Mouse (Mus musculus): ENCODE results near the gene Osbpl3. TPM values are rescaled to one million over a fixed set of nuclear protein-coding genes. Genes with fewer than 3 reads are reported as not detected.
"Not testable (repeated sequence)": the region's sequence is repeated elsewhere in the genome, so short reads cannot be mapped to it uniquely, and the experiment has no call there.

Gene Osbpl3
- total and polyA plus RNA-seq, 2 experiments from 2014 or later = 3.6 to 5.6 TPM

DNA sequence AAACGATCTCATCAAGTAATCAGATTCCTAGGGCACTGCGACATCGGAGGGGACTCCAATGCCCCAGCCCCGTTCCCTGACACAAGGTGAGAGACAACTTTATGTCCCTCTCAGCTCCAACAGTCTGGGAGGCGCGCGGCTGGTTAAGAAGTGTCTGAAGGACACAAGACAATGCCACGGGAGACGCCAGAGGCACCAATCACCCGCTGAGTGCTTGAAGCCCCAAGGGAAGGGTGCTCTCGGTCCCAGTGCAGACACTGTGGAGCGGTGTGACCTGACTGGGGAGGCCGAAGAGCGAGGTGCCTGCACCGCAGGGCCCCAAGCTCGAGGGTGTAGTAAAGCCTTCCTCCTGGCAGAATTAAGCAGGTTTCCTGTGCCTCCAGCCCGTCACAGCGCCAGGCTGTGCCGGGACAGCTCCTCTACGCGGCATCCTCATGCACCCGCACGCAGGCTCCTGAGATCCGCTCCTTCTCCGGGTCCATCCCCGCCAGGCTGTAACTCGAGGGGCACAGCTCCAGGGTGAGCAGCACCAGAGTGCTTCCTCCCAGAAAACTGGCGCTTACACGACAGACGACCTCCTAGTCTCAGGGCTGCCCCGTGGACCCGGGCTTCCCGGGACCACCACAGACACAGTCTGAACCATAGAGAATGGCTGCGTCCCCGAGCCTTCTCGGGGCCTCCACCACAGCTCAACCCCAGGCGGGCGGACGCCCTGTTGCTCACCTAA is 736 bp downstream of the Osbpl3 start:
- H3K27ac ChIP-seq = peak overlapping the region; percentile 69; the same call in 1 of the 2 replicates
- peak overlapping the region; percentile 96 for H3K4me2 ChIP-seq (ENCODE audit: low read depth, low read length)
- no peaks in the 10 kb centered on the region for H3K27me3 ChIP-seq (ENCODE audit: insufficient read depth, low read length)
- DNase-seq (ENCODE audit: low spot score) = peak; percentile 59
- no peaks in the 10 kb centered on the region for H3K36me3 ChIP-seq (ENCODE audit: insufficient read depth, low read length)
- TF ChIP-seq CTCF (IDR thresholded peaks at IDR 0.05; ENCODE audit: low read depth) = no peak
- peak; percentile 0 for ATAC-seq
- under 1% methylated on average over 38 of the region's 39 CpGs for WGBS
- H3K9me3 ChIP-seq (ENCODE audit: low read length) = no peaks in the 10 kb centered on the region
- peaks cover 14% of the 10 kb centered on the region; the same call in 1 of the 2 replicates for H3K4me1 ChIP-seq (ENCODE audit: insufficient read depth, low read length)
- H3K9ac ChIP-seq (replicated peaks; ENCODE audit: low read length) = peak overlapping the region; percentile 63
- H3K4me3 ChIP-seq (ENCODE audit: low read length) = peak overlapping the region; percentile 64

DNA sequence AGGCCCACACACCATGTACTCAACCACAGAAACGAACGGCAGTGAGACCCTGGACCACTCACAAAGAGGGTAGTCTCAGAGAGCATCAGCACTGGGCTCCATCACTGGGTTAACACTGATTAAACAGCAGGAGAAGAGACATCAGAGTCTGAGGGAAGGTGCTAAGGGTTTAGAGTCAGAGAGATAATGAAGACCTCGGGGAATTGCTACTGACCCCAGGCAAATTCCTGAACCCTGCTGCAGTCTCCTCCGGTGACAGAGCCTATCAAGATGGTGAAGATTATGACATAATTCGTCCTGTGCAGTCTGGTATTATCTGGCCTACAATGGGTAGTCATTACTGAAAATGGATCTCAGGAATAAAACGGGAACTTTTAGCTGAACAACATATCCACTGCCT is 2.4 kb downstream of the Osbpl3 start:
- Histone ChIP-seq H3K4me1 (ENCODE audit: insufficient read depth, low read length) (peaks cover 14% of the 10 kb centered on the region; the same call in 1 of the 2 replicates), H3K9ac (replicated peaks; ENCODE audit: low read length) (no peak overlapping the region), H3K4me3 (ENCODE audit: low read length) (no peak overlapping the region), H3K27me3 (ENCODE audit: insufficient read depth, low read length) (no peaks in the 10 kb centered on the region), H3K27ac (no peak overlapping the region), H3K9me3 (ENCODE audit: low read length) (no peaks in the 10 kb centered on the region), H3K4me2 (ENCODE audit: low read depth, low read length) (no peak overlapping the region), H3K36me3 (ENCODE audit: insufficient read depth, low read length) (no peaks in the 10 kb centered on the region)
- no peak for TF ChIP-seq CTCF (IDR thresholded peaks at IDR 0.05; ENCODE audit: low read depth)
- 48% methylated on average over 6 of the region's 6 CpGs for WGBS
- ATAC-seq (no peak), DNase-seq (ENCODE audit: low spot score) (no peak)

DNA sequence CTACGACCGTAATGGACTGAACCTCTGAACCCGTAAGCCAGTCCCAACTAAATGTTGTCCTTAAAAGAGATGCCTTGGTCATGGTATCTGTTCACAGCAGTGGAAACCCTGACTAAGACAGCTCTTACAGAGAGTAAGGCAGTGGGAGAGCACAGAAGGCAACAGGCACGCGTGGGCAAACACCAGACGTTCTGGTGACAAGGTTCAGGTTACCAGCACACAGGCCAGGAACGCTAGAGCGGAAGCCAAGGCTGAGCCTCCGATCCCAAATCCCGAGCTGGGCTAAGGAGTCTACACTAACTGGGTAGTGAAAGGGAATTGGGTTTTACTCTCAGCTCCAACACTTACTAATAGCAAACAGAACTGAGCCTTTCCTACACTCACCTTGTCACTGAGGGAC is 3.8 kb downstream of the Osbpl3 start:
- DNase-seq (ENCODE audit: low spot score) = no peak
- ATAC-seq = no peak
- H3K4me3 ChIP-seq (ENCODE audit: low read length) = no peak overlapping the region
- no peaks in the 10 kb centered on the region for H3K36me3 ChIP-seq (ENCODE audit: insufficient read depth, low read length)
- no peak overlapping the region for H3K9ac ChIP-seq (replicated peaks; ENCODE audit: low read length)
- TF ChIP-seq CTCF (IDR thresholded peaks at IDR 0.05; ENCODE audit: low read depth) = no peak
- no peak overlapping the region for H3K4me2 ChIP-seq (ENCODE audit: low read depth, low read length)
- no peaks in the 10 kb centered on the region for H3K27me3 ChIP-seq (ENCODE audit: insufficient read depth, low read length)
- WGBS = 89% methylated on average over 10 of the region's 10 CpGs
- H3K27ac ChIP-seq = no peak overlapping the region
- H3K4me1 ChIP-seq (ENCODE audit: insufficient read depth, low read length) = peaks cover 14% of the 10 kb centered on the region; the same call in 1 of the 2 replicates
- no peaks in the 10 kb centered on the region for H3K9me3 ChIP-seq (ENCODE audit: low read length)

DNA sequence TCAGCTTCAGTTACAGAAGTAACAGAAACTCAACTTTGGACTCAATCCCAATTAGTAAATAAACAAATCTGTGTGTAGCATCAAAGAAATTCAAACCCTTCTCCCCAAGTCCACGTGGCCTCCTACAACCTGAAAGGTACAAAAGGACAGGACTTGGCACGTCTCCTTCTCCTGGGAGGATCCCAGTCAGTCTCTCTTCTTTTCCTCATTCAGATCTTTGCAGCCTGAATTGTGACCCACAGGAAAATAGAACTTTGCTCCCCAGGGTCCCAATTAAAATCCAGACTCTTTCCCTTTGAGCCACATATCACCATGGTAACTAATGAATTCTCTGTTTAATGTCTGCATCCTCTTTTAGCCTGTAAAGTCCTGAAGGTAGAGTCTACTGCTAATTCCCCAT is 10.4 kb downstream of the Osbpl3 start:
- no peaks in the 10 kb centered on the region for H3K9me3 ChIP-seq (ENCODE audit: low read length)
- H3K27me3 ChIP-seq (ENCODE audit: insufficient read depth, low read length) = no peaks in the 10 kb centered on the region
- peak; percentile 55 for DNase-seq (ENCODE audit: low spot score)
- H3K9ac ChIP-seq (replicated peaks; ENCODE audit: low read length) = no peak overlapping the region
- H3K4me1 ChIP-seq (ENCODE audit: insufficient read depth, low read length) = no peaks in the 10 kb centered on the region
- 0 out of 2 replicates have a peak, but pooled peaks have one; percentile 21 for ATAC-seq
- H3K36me3 ChIP-seq (ENCODE audit: insufficient read depth, low read length) = no peaks in the 10 kb centered on the region
- no peak for TF ChIP-seq CTCF (IDR thresholded peaks at IDR 0.05; ENCODE audit: low read depth)
- no peak overlapping the region for H3K4me3 ChIP-seq (ENCODE audit: low read length)
- no peak overlapping the region for H3K27ac ChIP-seq
- no peak overlapping the region for H3K4me2 ChIP-seq (ENCODE audit: low read depth, low read length)
- 19% methylated on average over 2 of the region's 2 CpGs for WGBS

DNA sequence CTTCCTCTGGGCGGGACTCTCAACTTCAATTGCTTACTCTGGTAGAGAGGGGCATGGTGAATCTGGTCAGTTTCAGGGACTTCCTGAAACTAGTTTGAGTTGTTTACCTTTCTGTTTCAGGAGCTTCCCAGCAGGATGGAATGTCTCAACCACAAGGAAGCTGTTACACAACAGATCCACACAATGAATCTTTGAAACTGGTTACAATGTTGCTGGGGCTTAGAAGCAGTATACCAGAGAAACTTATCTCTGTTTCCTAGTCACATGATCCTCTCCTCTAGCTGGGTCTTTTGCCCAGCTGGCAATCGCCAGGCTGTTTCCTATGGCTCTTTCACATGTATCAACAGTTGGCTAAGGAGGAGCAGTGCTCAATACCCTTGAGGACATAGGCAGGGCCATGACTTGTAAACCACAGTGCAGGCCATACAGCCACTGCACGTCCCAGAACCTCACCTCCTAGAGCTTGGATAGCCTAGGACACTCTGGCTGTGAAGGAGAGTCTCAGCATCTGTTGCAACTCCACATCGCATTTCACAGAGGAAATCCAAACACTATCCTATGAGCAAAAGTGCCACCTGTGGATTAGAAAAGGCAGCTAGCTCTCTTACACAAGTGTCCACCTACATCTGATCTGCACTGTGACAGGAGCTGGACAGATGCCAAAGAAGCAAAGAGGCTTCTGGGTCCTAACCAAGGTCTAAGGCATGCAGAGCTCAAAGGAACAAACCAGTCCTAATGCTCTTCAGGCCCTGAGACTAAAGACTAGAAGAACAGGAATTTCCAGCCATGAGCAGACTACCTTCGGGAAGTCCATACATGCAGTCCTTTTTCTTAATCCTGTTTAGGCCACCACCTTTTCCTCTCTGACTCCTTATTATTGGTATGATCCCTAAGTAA is 14.8 kb downstream of the Osbpl3 start:
- WGBS = 91% methylated on average over 5 of the region's 5 CpGs
- no peak for DNase-seq (ENCODE audit: low spot score)
- TF ChIP-seq CTCF (IDR thresholded peaks at IDR 0.05; ENCODE audit: low read depth) = no peak

DNA sequence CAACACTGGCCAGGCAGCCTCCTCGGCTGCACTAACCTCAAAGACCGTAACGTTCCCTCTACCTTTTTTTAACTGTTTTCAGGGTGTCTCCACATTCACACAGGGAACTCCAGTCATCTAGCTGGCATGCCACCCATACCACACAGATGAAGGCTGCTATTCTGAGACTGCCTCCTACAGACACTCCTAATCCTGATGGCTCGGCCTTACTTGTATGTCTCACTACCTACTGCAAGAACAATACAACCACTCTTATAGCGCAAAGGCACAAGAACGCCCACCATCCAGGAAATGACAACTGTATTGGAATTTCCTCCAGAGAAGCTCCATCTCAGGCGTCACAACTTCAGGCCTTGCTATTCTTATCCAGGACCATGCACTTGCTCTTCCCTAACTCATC is 15.8 kb downstream of the Osbpl3 start:
- H3K4me2 ChIP-seq (ENCODE audit: low read depth, low read length) = no peak overlapping the region
- H3K27ac ChIP-seq = no peak overlapping the region
- TF ChIP-seq CTCF (IDR thresholded peaks at IDR 0.05; ENCODE audit: low read depth) = no peak
- no peaks in the 10 kb centered on the region for H3K27me3 ChIP-seq (ENCODE audit: insufficient read depth, low read length)
- 92% methylated on average over 7 of the region's 7 CpGs for WGBS
- H3K36me3 ChIP-seq (ENCODE audit: insufficient read depth, low read length) = no peaks in the 10 kb centered on the region
- H3K4me1 ChIP-seq (ENCODE audit: insufficient read depth, low read length) = no peaks in the 10 kb centered on the region
- no peak overlapping the region for H3K9ac ChIP-seq (replicated peaks; ENCODE audit: low read length)
- no peak overlapping the region for H3K4me3 ChIP-seq (ENCODE audit: low read length)
- H3K9me3 ChIP-seq (ENCODE audit: low read length) = no peaks in the 10 kb centered on the region
- DNase-seq (ENCODE audit: low spot score) = no peak
- no peak for ATAC-seq

More for the DNA sequence above, 14.8 kb downstream of the Osbpl3 start:
- no peak overlapping the region for H3K9ac ChIP-seq (replicated peaks; ENCODE audit: low read length)
- no peak overlapping the region for H3K4me3 ChIP-seq (ENCODE audit: low read length)
- H3K9me3 ChIP-seq (ENCODE audit: low read length) = no peaks in the 10 kb centered on the region
- H3K27ac ChIP-seq = no peak overlapping the region
- no peak overlapping the region for H3K4me2 ChIP-seq (ENCODE audit: low read depth, low read length)
- no peaks in the 10 kb centered on the region for H3K27me3 ChIP-seq (ENCODE audit: insufficient read depth, low read length)
- no peak for ATAC-seq
- H3K36me3 ChIP-seq (ENCODE audit: insufficient read depth, low read length) = no peaks in the 10 kb centered on the region
- no peaks in the 10 kb centered on the region for H3K4me1 ChIP-seq (ENCODE audit: insufficient read depth, low read length)

DNA sequence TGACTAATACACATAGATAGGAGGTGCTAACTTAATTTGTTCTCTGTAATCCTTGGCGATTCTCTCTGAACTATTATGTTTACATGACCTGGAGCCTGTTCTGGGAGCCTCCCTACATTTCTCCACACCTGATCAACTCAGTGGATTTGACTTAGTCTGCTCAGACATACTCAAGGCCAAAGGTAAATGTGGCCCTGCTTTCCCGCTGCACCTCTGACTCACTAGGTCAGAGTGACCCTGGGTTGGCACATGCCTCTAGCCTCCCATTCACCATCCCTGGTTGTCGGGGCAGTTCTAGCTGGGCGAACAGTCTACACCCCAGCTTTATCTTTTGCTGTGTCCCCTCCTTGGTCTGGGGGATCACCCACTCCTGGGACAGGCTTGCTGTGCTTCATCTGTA is 17.1 kb downstream of the Osbpl3 start:
- not testable (repeated sequence) for H3K4me2 ChIP-seq (ENCODE audit: low read depth, low read length); DNase-seq (ENCODE audit: low spot score); H3K36me3 ChIP-seq (ENCODE audit: insufficient read depth, low read length); H3K9me3 ChIP-seq (ENCODE audit: low read length); H3K27ac ChIP-seq; H3K27me3 ChIP-seq (ENCODE audit: insufficient read depth, low read length); H3K4me3 ChIP-seq (ENCODE audit: low read length); H3K9ac ChIP-seq (replicated peaks; ENCODE audit: low read length); H3K4me1 ChIP-seq (ENCODE audit: insufficient read depth, low read length); ATAC-seq
- 98% methylated on average over 4 of the region's 4 CpGs for WGBS

Data from hindbrain, postnatal 0 days (tissue).